Mouse (Mus musculus) CD8-positive naive resting alpha-beta T cell, adult 2 months (primary cell): ENCODE results near the gene Rptor.
A peak's percentile ranks its signal among the peaks of the same experiment; 100 is the strongest.

Source experiments
- DNase-seq, 2 experiments: peaks; one replicate each; pipeline ENCODE4 v3.0.0; 2022; ENCODE audit warnings: low read depth in 2 of 2, low spot score in 2 of 2

The Rptor gene

DNA sequence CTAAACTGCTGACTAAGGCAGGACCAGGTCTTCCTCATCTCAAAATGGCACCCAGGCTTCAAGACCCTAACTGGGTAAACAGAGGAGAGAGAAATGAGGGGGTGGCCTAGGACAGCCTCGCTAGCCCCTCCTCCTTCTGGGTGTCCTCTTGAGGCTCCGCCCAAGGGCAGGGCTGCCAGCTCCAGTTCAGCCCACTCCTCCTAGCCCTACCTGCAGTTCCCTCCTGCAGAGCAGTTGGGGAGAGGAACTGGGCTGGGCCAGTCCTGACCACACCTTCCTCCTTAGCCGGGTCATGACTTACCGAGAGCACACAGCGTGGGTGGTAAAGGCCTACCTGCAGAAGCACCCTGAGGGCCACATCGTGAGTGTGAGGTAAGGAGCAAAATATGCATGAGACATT lies 291.9 kb downstream of the Rptor start:
- DNase-seq, result no peak

DNA sequence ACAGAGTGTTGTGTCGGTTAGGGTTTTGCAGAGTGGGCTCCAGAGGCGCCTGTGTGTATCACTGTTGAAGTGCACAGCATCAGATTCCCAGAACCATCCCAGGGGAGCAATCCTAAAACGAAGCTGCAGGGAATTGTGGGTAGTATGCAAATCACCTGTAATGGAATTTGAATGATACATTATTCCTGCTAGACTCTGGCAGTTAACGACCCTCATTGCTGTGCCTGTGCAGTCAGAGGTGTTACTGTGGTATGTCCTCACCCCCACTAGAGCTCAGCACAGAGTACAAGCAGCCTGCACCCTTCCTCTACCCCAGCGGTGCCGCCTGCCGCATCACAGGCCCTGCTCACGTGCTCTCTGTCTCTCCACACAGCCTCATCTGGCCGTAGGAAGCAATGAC lies 294.3 kb downstream of the Rptor start:
- DNase-seq, result no peak

DNA sequence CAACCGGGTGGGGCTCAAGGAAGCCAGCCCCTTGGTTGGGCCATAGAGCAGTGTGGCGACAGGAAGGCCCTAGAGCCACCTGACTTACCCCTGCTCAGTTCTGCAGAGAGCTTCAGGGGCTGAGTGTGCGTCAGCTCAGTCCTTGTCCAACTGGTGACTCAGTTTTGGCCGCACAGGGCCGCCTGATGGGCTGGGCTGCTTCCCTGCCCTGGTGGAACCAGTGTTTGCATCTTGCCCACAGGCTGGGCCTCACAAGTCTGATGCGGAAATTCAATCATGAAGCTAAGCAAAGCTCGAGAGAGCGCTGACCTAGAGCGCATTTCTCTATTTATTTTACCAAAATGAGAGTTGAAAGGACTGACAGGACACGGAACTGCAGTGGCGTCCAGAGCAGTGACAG lies 296.3 kb downstream of the Rptor start:
- no peak for DNase-seq

DNA sequence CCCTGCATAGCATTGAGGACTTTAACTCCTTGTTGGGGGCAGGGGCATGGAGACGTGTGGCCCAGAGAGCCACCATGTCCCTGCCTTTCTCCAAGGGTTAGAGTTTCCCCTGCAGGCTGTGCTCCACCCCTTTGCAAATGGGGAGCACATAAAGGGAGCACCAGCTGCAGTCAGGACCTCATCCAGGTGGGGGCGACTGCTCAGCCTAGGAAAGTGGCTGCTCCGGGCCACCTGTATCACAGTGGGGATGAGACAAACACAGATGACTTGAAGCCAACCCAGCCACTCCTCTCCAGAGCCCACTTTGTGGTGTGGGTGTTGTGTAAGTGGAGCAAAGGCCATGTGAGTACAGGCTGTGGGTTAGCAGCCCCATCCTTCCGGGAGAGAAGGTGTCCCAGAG lies 298.5 kb downstream of the Rptor start:
- no peak for DNase-seq

DNA sequence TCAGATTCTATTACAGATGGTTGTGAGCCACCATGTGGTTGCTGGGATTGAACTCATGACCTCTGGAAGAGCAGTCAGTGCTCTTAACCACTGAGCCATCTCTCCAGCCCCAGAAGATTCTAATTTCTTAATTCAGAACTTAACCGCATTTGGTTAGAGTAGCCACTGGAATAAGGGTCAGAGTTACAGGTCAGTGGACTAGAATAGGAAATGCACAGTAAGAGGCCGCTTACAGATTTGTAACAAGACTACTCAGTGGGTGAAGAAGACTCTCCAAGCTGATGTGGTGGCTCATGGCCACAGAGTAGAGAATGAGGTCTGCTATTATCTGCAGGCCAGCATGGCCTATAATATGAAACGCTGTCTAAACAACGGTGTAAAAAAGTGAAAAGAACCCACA lies 300.2 kb downstream of the Rptor start:
- DNase-seq, result no peak

DNA sequence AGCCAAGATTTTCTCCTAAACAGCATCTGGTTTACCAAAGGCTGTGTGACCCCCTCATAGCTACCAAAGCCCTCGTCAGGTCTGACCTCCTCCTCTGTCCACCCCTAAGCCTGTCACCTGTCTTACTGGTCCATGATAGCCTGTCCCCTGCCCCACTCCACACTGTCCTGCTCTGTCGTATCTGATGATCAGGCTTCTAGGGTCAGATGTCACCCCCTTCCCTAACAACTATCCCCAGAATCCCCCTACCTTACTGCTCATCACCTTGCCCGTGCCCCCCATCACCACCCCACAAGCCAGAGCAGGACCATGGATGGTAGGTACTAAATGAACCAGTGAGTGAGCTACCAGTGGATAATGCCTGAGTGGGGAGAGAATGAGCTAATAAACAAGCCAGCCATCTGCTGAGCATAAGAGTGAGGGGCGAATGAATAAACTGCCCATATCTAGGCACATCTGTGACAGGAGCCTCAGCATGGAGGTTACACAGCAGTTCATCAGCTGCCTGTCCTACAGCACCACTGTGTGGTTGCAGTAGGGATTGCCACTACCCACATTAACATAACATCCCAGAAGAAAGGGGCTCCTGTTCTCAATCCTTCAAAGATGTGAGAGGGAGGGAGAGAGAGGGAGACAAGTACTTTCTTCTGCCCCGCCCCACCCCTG lies 302.0 kb downstream of the Rptor start:
- peak in 1 of 2 experiments; percentile 49 for DNase-seq

DNA sequence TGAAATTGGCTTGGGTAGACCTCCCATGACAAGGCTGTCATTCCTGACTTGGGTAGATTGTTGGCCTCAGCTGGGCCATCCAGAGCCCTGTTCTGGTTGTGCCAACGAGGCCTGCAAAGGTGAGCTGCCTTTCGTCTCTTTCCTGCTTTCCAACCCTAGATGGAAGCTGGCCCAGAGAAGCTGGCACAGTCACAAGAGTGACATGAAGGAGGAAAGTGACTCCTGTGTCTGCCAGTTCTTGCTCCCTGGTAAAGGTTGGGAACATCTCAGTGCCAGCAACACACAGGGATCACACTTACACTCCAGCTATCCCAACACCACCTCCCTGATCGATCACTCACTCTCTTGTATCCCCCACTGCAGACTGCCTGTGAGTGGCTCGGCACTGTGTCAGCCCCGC lies 303.1 kb downstream of the Rptor start:
- no peak for DNase-seq

DNA sequence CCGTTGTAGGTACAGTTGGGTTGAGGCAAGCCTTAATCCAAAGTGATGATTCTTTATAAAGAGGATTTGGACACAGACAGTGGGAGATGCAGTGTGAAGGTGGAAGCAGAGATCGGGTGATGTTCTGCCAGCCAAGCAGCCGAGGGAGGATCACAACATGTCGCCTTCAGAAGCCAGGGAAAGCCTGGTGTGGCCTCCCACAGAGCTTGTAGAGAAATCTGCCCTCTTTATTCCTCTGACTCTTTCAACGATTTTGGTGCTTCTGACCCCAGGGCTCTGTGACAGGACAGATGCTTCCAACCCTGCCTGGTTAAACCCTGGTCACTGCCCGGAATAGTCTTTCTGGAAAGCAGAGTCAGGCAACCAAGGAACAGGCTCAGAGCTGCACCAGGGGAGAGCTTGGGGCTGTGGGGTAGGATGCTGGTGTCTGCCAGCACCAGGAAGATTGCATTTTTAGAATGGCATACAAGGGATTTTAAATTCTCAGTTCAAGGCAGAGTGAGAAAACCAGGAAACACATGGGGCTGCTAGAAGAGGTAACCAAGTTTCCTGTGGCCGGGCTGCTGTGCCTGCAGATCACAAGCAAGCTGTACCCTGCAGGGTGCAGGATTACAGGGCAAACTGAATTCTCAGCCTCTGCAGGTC lies 304.4 kb downstream of the Rptor start:
- DNase-seq, result no peak

DNA sequence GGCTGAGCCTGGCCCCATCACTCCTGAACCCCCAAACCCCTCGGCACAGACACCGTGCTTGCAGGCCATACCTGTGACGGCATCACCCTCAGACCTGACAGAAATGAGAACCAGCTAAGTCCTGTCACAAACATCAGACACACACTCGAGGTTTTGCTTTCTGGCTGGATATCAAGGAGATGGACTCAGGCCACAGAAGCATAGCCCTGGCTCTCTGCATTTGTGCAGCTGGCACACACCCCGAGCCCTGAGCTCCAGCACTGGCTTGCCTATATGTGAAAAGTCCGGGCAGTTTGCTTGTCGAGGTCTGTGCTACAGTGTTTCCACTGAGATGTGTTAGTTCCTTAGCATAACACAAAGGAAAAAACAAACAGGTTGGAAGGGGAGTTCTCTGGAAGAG lies 305.0 kb downstream of the Rptor start:
- DNase-seq, result no peak

DNA sequence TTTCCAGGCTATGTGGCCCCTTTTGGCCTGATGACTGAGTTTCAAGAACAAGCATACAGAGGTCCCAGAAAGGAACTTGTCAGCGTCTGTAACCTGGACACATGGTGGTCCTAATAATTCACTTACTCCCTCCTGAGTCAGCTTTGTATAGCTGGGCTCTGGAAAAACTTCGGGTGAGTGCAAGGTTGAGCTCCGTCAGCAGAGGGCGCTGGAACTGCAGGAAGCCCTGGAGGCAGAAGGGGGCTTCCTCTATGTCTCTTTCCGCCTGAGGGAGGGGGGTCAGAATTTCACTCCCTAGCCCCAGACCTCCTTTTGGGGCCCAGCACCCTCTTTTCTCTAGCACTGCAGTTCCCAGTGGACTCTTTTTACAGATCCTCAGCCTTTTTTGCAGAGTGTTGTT lies 306.7 kb downstream of the Rptor start:
- DNase-seq, result peak; percentile 63 to 78

DNA sequence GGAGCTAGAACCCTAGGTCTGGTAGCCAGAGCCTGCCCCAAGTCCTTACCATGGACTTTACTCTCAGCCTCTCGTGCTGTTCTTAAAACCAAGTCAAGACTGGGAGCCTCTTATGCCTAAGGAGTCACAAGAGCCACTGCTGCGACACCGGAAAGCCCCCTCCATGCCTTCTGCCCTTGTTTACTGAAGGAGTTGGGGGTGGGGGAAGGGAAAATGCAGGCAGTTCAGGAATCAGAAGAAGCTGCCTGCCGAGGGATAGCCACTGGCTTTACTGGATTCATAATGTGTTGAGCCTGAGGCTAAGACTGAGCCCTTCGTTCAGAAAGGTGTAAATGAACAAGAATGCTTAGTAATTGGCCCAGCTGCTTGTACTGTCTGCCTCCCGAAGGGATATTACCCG lies 310.1 kb downstream of the Rptor start:
- no peak for DNase-seq

DNA sequence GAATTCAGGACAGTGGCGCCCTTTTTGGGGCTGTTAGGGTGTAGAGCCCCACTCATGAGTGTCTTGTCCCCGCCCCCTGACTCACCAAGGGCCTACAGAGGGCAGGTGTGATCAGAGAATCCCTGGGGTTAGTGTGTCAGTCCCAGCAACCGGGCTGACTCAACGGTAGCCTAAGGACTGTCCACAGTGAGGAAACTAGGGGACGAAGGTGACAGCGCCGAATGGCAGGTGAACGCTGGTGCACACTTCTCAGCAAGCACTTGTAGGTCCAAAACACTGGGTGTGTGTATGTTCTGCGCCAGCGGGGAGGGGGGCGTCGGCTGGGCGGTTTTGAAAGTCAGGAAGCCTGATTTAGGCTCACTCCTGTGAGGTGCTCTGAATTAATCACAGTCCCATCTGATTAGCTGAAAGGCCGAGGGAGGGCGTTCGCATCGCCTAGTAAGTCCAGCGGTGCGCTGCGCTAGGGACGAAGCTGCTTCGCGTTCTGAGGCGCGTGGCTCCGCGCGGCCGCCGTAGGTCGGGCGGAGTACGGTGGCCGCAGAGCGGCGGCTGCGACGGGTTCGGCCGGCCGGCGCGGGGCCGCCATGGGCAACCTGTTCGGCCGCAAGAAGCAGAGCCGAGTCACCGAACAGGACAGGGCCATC lies 310.7 kb downstream of the Rptor start, which contains the start of gene Chmp6:
Chmp6 (plus strand) TSS at position 151 of the 644 bp plus-strand sequence.
- DNase-seq, result peak; percentile 65 to 69

DNA sequence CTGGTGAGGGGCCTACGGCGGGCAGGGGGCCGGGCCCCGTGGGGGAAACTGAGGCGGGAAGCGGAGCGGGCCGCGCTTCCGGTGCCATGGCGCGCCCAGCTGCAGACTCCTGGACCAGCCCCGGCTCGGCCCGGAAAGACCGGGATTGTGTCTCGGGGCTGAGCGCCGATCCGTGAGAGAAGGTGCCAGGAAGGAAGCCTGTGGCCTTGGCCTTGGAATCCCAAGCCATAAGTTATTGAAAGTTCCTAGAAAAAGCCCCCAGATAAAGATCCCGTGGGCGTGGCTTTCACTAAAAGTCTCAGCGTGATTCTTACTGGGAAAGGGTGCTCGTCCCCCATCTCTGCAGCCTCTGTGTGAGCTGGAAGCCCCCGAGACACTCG lies 311.2 kb downstream of the Rptor start:
- DNase-seq, result no peak

DNA sequence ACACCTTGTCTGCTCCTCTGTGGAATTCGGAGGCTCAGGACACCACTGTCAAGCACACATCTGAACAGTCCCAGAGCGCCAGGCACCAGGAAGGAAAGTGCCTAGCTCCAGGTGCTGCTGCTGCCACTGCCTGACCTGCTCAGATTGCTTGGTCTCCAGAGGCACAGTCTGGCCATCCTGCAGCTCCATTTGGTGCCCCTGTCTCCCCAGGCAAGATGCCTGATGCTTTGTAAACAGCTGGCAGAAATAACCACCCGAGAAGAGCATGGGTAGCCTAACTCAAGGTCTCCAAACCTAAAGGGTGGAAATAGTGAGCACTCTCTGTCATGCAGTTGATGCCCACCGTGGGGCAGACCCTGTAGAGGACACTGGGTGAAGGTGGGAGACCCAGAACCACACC lies 311.7 kb downstream of the Rptor start:
- DNase-seq, result no peak

DNA sequence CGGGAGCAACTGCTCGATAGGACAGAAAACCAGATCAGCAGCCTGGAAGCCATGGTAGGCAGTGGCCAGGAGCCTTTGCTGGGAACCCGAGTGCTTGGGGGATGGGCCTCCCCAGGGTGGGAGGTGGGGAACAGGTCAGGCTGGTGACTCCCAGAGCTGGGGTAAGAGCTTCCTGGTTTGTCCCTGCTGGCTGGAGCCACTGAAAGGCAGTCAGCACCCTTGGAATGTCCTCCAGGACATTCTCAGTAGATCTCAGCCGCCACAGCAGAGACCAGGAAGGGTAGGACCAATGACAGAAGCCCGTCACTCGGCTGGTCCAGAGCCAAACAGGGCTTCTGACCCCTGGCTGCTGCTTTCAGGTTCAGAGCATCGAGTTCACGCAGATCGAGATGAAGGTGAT lies 313.0 kb downstream of the Rptor start:
- no peak for DNase-seq

DNA sequence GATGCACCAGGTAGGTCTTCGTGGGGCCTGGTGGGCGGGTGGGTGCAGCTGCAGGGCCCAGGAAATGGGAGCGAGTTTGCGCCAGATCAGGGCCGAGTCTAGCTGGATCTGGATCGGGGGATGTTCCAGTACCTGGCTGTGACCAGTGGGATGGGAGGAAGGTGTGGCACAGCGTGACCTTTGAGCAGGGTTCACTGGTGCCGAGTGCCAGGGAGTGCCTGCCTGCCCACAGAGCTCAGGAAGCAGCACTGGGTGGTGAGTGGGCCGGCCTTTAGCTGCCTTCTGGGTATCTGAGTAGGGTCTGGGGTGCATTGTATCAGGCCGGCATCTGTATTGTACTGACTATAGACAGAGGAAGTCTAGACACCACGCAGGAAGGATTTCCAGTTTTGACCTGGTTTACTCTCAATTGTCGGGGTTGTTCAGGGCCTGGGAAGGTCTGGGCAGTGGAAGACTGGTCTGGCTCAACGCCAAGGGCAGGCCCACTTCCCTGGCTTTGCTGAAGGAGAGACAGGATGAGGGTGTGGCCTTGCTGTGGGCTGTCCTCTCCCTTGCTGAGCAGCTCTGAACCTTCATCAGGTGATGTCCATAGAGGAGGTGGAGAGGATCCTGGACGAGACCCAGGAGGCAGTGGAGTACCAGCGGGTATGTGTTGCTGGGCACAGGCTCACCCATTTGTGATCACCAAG lies 313.5 kb downstream of the Rptor start:
- no peak for DNase-seq

DNA sequence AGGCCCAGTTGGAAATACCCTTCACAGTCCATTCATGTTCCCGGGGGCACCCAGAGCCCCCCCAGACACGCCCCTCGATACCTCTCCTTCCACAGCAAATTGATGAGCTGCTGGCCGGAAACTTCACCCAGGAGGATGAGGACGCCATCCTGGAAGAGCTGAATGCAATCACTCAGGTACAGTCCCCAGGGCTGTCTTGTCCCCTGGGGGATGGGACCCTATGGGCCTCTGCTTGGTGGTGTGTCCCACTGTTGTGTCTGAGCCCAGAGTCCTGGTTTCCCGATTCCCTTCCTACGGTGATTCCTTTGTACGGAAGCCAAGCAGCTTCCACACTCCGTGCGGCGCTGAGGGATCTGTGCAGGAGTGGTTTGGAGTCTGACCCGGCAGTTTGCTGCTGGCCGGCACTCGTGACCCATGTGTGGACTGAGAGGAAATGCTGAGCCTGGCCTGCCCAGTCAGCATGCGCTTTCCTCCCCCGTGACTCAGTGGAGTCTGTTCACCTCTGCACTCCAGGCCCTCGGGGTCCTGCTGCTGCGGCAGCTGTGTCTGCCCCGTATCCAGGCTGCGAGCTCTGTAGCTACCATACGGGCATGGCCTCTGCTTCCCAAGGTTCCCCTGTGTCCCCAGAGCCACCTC lies 314.2 kb downstream of the Rptor start:
- no peak for DNase-seq

DNA sequence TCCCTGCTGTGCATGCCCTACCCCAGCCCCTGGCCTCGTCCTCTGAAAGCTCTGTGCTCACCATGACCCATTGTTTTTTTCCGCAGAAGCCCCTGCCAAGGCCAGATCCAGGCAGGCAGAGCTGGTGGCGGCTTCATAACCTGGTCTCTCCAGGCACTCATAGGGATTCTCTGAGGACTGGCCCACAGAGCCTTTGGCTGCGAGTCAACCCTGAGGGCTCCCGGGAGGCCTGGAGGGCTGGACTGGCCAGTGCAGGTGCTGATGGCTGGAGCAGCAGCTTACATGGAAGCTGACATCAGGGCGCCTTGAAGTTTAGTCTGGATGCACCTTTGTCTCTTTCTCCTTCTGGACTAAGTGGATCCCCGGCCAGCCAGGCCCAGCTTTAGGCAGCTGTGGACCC lies 315.8 kb downstream of the Rptor start:
- no peak for DNase-seq

DNA sequence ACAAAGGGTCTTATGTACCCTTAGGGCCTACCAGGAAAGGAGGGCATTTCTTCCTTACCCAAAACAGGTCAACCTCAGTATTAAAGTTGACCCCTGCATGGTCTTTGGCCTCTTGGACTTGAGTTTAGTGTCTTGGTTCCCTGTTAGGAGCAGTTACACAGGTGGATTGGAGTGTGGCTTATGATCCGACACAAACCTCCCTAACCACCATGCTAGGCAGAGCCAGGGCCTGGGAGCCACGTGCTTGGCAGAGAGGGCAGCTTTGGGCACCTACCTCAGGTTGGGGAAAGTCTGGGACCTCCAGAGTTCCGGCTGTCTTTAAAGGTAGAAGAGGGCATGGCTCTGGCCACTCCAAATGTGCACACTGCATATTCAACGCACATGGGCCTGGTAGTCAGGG lies 316.7 kb downstream of the Rptor start:
- no peak for DNase-seq

DNA sequence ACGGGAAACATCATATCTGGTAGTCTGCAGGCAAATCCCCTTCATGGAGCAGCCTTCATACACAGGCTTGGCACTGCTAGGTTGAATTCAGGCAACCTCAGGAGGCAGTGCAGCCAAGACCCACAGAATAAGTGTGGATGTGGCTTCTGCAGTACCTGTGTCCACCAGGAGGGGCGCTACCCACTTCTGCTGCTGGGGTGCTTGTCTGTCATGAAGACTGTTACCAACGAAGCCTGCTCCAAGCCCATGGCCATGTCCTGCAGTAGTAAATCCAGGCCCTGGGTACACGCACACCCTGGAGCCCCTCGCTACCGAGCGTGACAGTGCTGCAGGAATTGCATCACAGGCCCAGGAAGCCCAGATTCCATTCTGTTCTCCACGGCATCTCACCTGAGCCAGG lies 317.2 kb downstream of the Rptor start:
- DNase-seq, result peak; percentile 75 to 83

DNA sequence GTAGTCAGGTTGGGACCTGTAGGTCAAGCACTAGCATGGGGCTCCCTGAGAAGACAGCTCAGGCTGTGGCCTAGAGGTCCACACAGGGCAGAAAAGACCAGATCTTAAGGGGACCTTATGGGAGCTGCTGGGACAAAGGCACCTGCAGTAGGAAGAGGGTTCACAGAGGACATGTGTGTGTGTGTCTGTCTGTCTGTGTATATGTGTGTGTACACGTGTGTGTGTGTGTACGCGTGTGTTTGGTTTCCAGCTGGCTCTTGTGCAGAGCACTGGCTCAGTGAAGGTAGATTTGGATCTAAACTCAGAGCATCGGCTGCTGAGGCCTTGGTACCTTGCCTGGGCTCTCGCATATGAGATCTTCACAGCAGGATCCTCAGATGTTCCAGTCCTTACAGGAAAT lies 318.0 kb downstream of the Rptor start:
- DNase-seq, result no peak

DNA sequence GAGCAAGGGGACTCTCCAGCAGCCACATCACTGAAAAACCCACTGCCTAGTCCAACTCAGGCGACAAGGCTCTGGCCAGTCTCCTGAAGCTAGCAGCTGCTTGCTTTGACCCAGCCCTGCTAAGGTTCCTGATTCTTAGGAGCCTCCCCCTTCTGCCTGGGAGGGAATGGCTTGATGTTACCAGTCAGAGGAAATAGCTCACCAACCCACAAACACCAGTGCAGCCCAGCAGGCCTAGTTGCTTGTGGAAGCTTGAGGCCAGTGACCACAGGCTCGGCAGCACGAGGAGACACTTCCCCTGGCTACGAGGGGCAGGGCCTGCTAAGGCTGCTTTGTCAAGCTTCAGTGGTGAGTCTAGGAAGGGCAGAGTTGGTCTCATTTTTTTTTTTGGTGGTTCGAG lies 322.5 kb downstream of the Rptor start:
- no peak for DNase-seq
